Mouse (Mus musculus): ENCODE measurements around the gene Ntrk2. TPM values are rescaled to one million over a fixed set of nuclear protein-coding genes. Genes with fewer than 3 reads are reported as not detected.

The Ntrk2 gene
- polyA plus RNA-seq, 1 experiment, result not detected

DNA sequence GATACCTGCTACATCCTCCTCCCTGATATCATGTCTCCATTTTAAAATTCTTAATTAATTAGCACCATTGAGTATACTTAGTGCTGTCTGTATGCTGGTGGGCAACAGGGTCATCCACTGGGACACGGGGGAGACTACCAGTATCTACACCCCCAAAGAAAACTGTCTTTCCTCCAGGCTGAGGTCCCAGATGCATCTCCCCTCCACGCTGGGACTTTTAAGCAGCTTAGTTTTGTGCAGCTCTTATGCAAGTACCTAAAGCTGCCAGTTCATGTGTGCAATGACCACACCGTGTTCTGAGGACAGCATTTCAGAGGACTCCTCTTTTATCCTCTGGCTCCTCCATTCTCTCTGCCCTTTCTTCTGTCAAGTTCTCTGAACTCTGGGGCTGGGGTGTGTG is 5.1 kb upstream of the Ntrk2 start:
- H3K27ac ChIP-seq (ENCODE audit: control insufficient read depth, insufficient read depth, low read depth, low read length, poor library complexity), result no peak overlapping the region
- no peak overlapping the region for H3K4me3 ChIP-seq (replicated peaks; ENCODE audit: control insufficient read depth, low read depth, low read length)
- TF ChIP-seq POLR2A (IDR thresholded peaks at IDR 0.05; ENCODE audit: borderline replicate concordance, control insufficient read depth, low read depth, low read length) (no peak), CTCF (IDR thresholded peaks at IDR 0.05; ENCODE audit: control insufficient read depth, insufficient read depth, low read length) (no peak)
- H3K4me1 ChIP-seq (ENCODE audit: control insufficient read depth, insufficient read depth, low read length), result no peaks in the 10 kb centered on the region
- 74% methylated on average over 3 of the region's 3 CpGs for WGBS

DNA sequence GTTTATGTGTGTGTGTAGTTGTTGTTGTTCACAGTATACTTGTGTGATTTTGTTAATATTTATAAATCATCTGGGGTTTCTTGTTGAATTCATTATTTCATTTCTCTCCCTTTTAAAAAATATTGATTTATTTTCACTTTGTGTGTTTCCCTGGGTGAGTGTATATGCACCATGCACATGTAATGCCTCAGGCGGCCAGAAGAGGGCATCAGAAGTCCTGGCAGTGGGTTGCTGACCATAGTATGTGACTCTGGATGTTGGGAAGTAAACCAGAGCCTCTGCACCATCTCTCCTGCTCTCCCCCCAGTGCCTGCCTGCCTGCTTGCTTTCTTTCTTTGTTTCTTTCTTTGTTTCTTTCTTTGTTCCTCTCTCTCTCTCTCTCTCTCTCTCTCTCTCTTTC is 2.5 kb upstream of the Ntrk2 start:
- H3K27ac ChIP-seq (ENCODE audit: control insufficient read depth, insufficient read depth, low read depth, low read length, poor library complexity), result no peak overlapping the region
- no peak for TF ChIP-seq POLR2A (IDR thresholded peaks at IDR 0.05; ENCODE audit: borderline replicate concordance, control insufficient read depth, low read depth, low read length)
- 0 out of 2 replicates have a peak, but pooled peaks have one; percentile 6 for TF ChIP-seq CTCF (IDR thresholded peaks at IDR 0.05; ENCODE audit: control insufficient read depth, insufficient read depth, low read length)
- WGBS, result 4% methylated on average over 1 of the region's 1 CpGs
- no peaks in the 10 kb centered on the region for H3K4me1 ChIP-seq (ENCODE audit: control insufficient read depth, insufficient read depth, low read length)
- no peak overlapping the region for H3K4me3 ChIP-seq (replicated peaks; ENCODE audit: control insufficient read depth, low read depth, low read length)

- 81% methylated on average over 11 of the region's 11 CpGs for WGBS
These were observed 536 bp upstream of the Ntrk2 start for GRCm38 (mm10) chr13:58805833-58806232.

DNA sequence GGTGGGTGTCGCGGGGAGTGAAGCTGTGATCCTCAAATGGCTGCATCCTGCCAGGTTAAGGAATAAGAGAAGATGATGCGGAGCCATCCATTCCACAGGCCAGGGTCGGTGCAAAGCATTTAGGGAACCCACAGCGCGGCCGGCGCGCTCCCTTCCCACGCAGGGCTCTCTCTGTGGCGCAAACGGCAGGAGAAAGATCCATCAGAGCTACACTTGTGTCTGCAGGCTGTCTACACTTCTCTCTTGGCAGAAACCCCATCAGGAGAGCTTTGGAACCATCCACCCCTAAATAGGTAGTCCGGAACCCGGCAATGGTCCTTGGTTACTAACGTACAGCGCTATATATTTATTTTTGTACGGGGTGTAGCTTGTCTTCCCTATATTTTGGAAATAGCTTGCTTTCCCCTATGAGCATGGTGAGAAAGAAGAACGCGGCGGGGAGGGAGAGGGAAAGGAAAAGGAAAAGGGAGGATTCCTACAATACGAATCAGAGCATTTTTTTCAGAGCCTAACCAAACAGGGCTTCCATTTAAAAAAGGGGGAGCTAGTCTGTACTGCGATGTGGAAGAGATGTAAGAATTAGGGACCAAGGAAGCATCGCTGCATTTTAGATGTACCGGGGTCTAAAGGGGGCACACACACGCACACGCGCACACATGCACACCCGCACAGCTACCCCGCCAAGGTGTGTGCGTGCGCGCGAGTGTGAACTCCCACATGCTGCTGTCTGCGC is 693 bp downstream of the Ntrk2 start:
- Histone ChIP-seq H3K4me3 (replicated peaks; ENCODE audit: control insufficient read depth, low read depth, low read length) (no peak overlapping the region), H3K27ac (ENCODE audit: control insufficient read depth, insufficient read depth, low read depth, low read length, poor library complexity) (no peak overlapping the region), H3K4me1 (ENCODE audit: control insufficient read depth, insufficient read depth, low read length) (no peaks in the 10 kb centered on the region)
- 3% methylated on average over 34 of the region's 34 CpGs for WGBS
- no peak for TF ChIP-seq POLR2A (IDR thresholded peaks at IDR 0.05; ENCODE audit: borderline replicate concordance, control insufficient read depth, low read depth, low read length)
- no peak for TF ChIP-seq CTCF (IDR thresholded peaks at IDR 0.05; ENCODE audit: control insufficient read depth, insufficient read depth, low read length)

More at GRCm38 (mm10) chr13:58805833-58806232, 536 bp upstream of the Ntrk2 start:
- Histone ChIP-seq H3K27ac (ENCODE audit: control insufficient read depth, insufficient read depth, low read depth, low read length, poor library complexity) (no peak overlapping the region), H3K4me1 (ENCODE audit: control insufficient read depth, insufficient read depth, low read length) (no peaks in the 10 kb centered on the region), H3K4me3 (replicated peaks; ENCODE audit: control insufficient read depth, low read depth, low read length) (no peak overlapping the region)
- TF ChIP-seq POLR2A (IDR thresholded peaks at IDR 0.05; ENCODE audit: borderline replicate concordance, control insufficient read depth, low read depth, low read length), result no peak
- no peak for TF ChIP-seq CTCF (IDR thresholded peaks at IDR 0.05; ENCODE audit: control insufficient read depth, insufficient read depth, low read length)

DNA sequence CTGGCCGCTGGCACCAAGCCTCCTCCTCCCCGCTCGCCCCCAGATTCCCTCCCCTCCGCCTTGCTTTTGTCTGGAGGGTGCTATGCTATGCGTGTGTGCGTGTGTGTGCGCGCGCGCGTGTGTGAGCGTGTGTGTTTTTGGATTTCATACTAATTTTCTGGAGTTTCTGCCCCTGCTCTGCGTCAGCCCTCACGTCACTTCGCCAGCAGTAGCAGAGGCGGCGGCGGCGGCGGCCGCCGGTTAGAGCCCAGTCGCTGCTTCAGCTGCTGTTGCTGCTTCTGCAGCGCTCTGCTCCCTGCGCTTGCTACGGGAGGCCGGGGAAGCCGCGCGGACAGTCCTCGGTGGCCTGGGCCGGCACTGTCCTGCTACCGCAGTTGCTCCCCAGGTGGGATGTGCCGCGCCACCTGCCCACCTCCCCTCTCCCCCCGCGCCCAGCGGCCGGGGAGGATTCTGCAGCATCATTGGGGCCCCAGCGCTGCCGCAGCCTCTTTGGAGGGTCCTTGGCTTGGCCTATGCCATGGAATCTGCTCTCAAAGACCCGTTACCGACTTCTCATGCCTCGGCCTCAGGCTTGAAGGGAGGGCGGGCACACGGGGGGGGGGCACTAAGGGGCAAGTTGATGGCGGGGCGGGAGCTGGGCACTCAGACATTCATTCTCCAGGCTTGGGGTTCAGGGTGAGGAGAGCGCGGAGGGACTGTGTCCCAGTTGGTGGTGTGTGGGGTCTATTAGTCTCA is 1.4 kb downstream of the Ntrk2 start:
- Histone ChIP-seq H3K27ac (ENCODE audit: control insufficient read depth, insufficient read depth, low read depth, low read length, poor library complexity) (no peak overlapping the region; the same call in 1 of the 2 replicates), H3K4me3 (replicated peaks; ENCODE audit: control insufficient read depth, low read depth, low read length) (no peak overlapping the region), H3K4me1 (ENCODE audit: control insufficient read depth, insufficient read depth, low read length) (no peaks in the 10 kb centered on the region)
- 3% methylated on average over 50 of the region's 50 CpGs for WGBS
- no peak for TF ChIP-seq POLR2A (IDR thresholded peaks at IDR 0.05; ENCODE audit: borderline replicate concordance, control insufficient read depth, low read depth, low read length)

GRCm38 (mm10) chr13:58808381-58808821 is 2.0 kb downstream of the Ntrk2 start:
- TF ChIP-seq POLR2A (IDR thresholded peaks at IDR 0.05; ENCODE audit: borderline replicate concordance, control insufficient read depth, low read depth, low read length) (no peak), CTCF (IDR thresholded peaks at IDR 0.05; ENCODE audit: control insufficient read depth, insufficient read depth, low read length) (no peak)
- Histone ChIP-seq H3K27ac (ENCODE audit: control insufficient read depth, insufficient read depth, low read depth, low read length, poor library complexity) (no peak overlapping the region), H3K4me3 (replicated peaks; ENCODE audit: control insufficient read depth, low read depth, low read length) (no peak overlapping the region), H3K4me1 (ENCODE audit: control insufficient read depth, insufficient read depth, low read length) (no peaks in the 10 kb centered on the region)
- 7% methylated on average over 32 of the region's 32 CpGs for WGBS

GRCm38 (mm10) chr13:58809930-58810329 is 3.6 kb downstream of the Ntrk2 start:
- 83% methylated on average over 8 of the region's 8 CpGs for WGBS
- Histone ChIP-seq H3K27ac (ENCODE audit: control insufficient read depth, insufficient read depth, low read depth, low read length, poor library complexity) (no peak overlapping the region), H3K4me1 (ENCODE audit: control insufficient read depth, insufficient read depth, low read length) (no peaks in the 10 kb centered on the region), H3K4me3 (replicated peaks; ENCODE audit: control insufficient read depth, low read depth, low read length) (no peak overlapping the region)
- no peak for TF ChIP-seq POLR2A (IDR thresholded peaks at IDR 0.05; ENCODE audit: borderline replicate concordance, control insufficient read depth, low read depth, low read length)
- TF ChIP-seq CTCF (IDR thresholded peaks at IDR 0.05; ENCODE audit: control insufficient read depth, insufficient read depth, low read length), result no peak

- Histone ChIP-seq H3K4me1 (ENCODE audit: control insufficient read depth, insufficient read depth, low read length) (no peaks in the 10 kb centered on the region), H3K27ac (ENCODE audit: control insufficient read depth, insufficient read depth, low read depth, low read length, poor library complexity) (no peak overlapping the region), H3K4me3 (replicated peaks; ENCODE audit: control insufficient read depth, low read depth, low read length) (no peak overlapping the region)
- TF ChIP-seq CTCF (IDR thresholded peaks at IDR 0.05; ENCODE audit: control insufficient read depth, insufficient read depth, low read length), result no peak
- TF ChIP-seq POLR2A (IDR thresholded peaks at IDR 0.05; ENCODE audit: borderline replicate concordance, control insufficient read depth, low read depth, low read length), result no peak
- WGBS, result 72% methylated on average over 7 of the region's 7 CpGs
These were observed 18.4 kb downstream of the Ntrk2 start for GRCm38 (mm10) chr13:58824752-58825151.
